Mouse (Mus musculus) intestine, embryonic 15.5 days (tissue): ENCODE results near the gene Diexf. TPM values are rescaled to one million over a fixed set of nuclear protein-coding genes. Genes with fewer than 3 reads are reported as not detected.

Source experiments
- ATAC-seq: fragments of 200-750 bp; cut with Nextera tagmentation; 2 replicates; pipeline ENCODE4 v1.8.0; 2017; ENCODE audit warnings: moderate TSS enrichment, moderate library complexity
- H3K27ac ChIP-seq: fragments of 300-500 bp; sonication (generic); 2 replicates; pipeline ENCODE4 v1.5.1; 2015; ENCODE audit warnings: mild to moderate bottlenecking, inconsistent platforms
- H3K27me3 ChIP-seq: fragments of 300-500 bp; sonication (generic); replicated peaks from 2 replicates; pipeline ENCODE4 v1.6.1; 2015; ENCODE audit warnings: inconsistent platforms
- H3K36me3 ChIP-seq: fragments of 300-500 bp; sonication (generic); 2 replicates; pipeline ENCODE4 v1.6.1; 2015; ENCODE audit warnings: inconsistent platforms
- H3K4me1 ChIP-seq: fragments of 300-500 bp; sonication (generic); replicated peaks from 2 replicates; pipeline ENCODE4 v1.6.1; 2015; ENCODE audit warnings: inconsistent platforms
- H3K4me2 ChIP-seq: fragments of 300-500 bp; sonication (generic); replicated peaks from 2 replicates; pipeline ENCODE4 v1.6.1; 2015; ENCODE audit warnings: mild to moderate bottlenecking, inconsistent platforms
- H3K4me3 ChIP-seq: fragments of 300-500 bp; sonication (generic); replicated peaks from 2 replicates; pipeline ENCODE4 v1.5.1; 2015; ENCODE audit warnings: inconsistent platforms
- H3K9ac ChIP-seq: fragments of 300-500 bp; sonication (generic); 2 replicates; pipeline ENCODE4 v1.6.1; 2015; ENCODE audit warnings: inconsistent platforms
- H3K9me3 ChIP-seq: fragments of 300-500 bp; sonication (generic); 2 replicates; pipeline ENCODE4 v1.6.1; 2016; ENCODE audit warnings: inconsistent platforms
- WGBS: fragments of 180-500 bp; shearing (Covaris S2); methylation state at CpG from one replicate; pipeline ENCODE4 v1.1.7; 2015; 5-methylcytosine and 5-hydroxymethylcytosine counted together
- polyA plus RNA-seq: library from polyadenylated mRNA; unstranded; fragments of >200 nt; fragmentation: Nextera tagmentation; extraction: Ambion mirVana; gene quantifications from 2 replicates; pipeline ENCODE4 v1.2.1, GENCODE M21; 2015

Gene Diexf
- 7.5 and 9.7 TPM in 2 replicates for polyA plus RNA-seq

- WGBS: under 1% methylated on average over 61 of the region's 61 CpGs
- no peaks in the 10 kb centered on the region for H3K27me3 ChIP-seq
- peak within 1 kb of the TSS; percentile 87 for H3K9ac ChIP-seq
- H3K4me1 ChIP-seq: peaks cover 8% of the 10 kb centered on the region; the same call in 1 of the 2 replicates
- peak; percentile 85 for ATAC-seq
- H3K4me2 ChIP-seq: peak within 1 kb of the TSS; percentile 64
- H3K9me3 ChIP-seq: no peaks in the 10 kb centered on the region
- H3K4me3 ChIP-seq: peak within 1 kb of the TSS; percentile 96
- 0 out of 2 replicates have a peak, but pooled peaks cover 4% of the 10 kb centered on the region for H3K36me3 ChIP-seq
- peak within 1 kb of the TSS; percentile 75 for H3K27ac ChIP-seq
These were observed at the start of gene Diexf for GRCm38 (mm10) chr1:193129786-193130455. TSS of gene Diexf (minus strand) at chr1:193130272.

- H3K4me1 ChIP-seq: peaks cover 24% of the 10 kb centered on the region
- no peaks in the 10 kb centered on the region for H3K36me3 ChIP-seq
- peak overlapping the region; percentile 84 for H3K27ac ChIP-seq
- peak overlapping the region; percentile 62 for H3K4me3 ChIP-seq
- no peaks in the 10 kb centered on the region for H3K27me3 ChIP-seq
- H3K9ac ChIP-seq: peak overlapping the region; percentile 77; the same call in 1 of the 2 replicates
- no peaks in the 10 kb centered on the region for H3K9me3 ChIP-seq
- peak overlapping the region; percentile 74 for H3K4me2 ChIP-seq
- 69% methylated on average over 13 of the region's 13 CpGs for WGBS
- ATAC-seq: 0 out of 2 replicates have a peak, but pooled peaks have one; percentile 2
These were observed 44.2 kb upstream of the Diexf start for GRCm38 (mm10) chr1:193174143-193174733.

- peak overlapping the region; percentile 62 for H3K4me3 ChIP-seq
- H3K27me3 ChIP-seq: no peaks in the 10 kb centered on the region
- H3K4me2 ChIP-seq: peak overlapping the region; percentile 74
- H3K9me3 ChIP-seq: no peaks in the 10 kb centered on the region
- peak overlapping the region; percentile 84 for H3K27ac ChIP-seq
- H3K36me3 ChIP-seq: no peaks in the 10 kb centered on the region
- no peak for ATAC-seq
- 16% methylated on average over 9 of the region's 9 CpGs for WGBS
- peaks cover 24% of the 10 kb centered on the region for H3K4me1 ChIP-seq
- H3K9ac ChIP-seq: peak overlapping the region; percentile 77
These were observed 43.7 kb upstream of the Diexf start for GRCm38 (mm10) chr1:193173810-193174129.

GRCm38 (mm10) chr1:193172991-193173809, 43.1 kb upstream of the Diexf start:
- under 1% methylated on average over 48 of the region's 48 CpGs for WGBS
- Histone ChIP-seq H3K4me3 (peak overlapping the region; percentile 62), H3K27me3 (no peaks in the 10 kb centered on the region), H3K9me3 (no peaks in the 10 kb centered on the region), H3K36me3 (no peaks in the 10 kb centered on the region), H3K9ac (peak overlapping the region; percentile 77), H3K27ac (peak overlapping the region; percentile 84), H3K4me1 (peaks cover 24% of the 10 kb centered on the region), H3K4me2 (peak overlapping the region; percentile 74)
- peak; percentile 97 for ATAC-seq

- Histone ChIP-seq H3K9ac (no peak overlapping the region), H3K27ac (no peak overlapping the region)
- 53% methylated on average over 2 of the region's 2 CpGs for WGBS
These were observed 39.8 kb upstream of the Diexf start for GRCm38 (mm10) chr1:193169856-193170255.

GRCm38 (mm10) chr1:193169228-193169627, 39.2 kb upstream of the Diexf start:
- Histone ChIP-seq H3K4me2 (no peak overlapping the region), H3K27ac (no peak overlapping the region), H3K9me3 (no peaks in the 10 kb centered on the region), H3K4me3 (no peak overlapping the region), H3K27me3 (no peaks in the 10 kb centered on the region), H3K9ac (no peak overlapping the region), H3K4me1 (peaks cover 16% of the 10 kb centered on the region), H3K36me3 (no peaks in the 10 kb centered on the region)
- 76% methylated on average over 7 of the region's 7 CpGs for WGBS
- no peak for ATAC-seq

More at GRCm38 (mm10) chr1:193169856-193170255, 39.8 kb upstream of the Diexf start:
- H3K27me3 ChIP-seq: no peaks in the 10 kb centered on the region
- H3K4me3 ChIP-seq: no peak overlapping the region
- H3K9me3 ChIP-seq: no peaks in the 10 kb centered on the region
- no peaks in the 10 kb centered on the region for H3K36me3 ChIP-seq
- ATAC-seq: peak; percentile 53
- H3K4me1 ChIP-seq: peaks cover 22% of the 10 kb centered on the region
- no peak overlapping the region for H3K4me2 ChIP-seq

GRCm38 (mm10) chr1:193167746-193168145, 37.7 kb upstream of the Diexf start, which contains the start of gene A130010J15Rik:
TSS of gene A130010J15Rik (plus strand) at chr1:193168046.
- Histone ChIP-seq H3K9me3 (no peaks in the 10 kb centered on the region), H3K4me3 (no peak within 1 kb of the TSS), H3K4me2 (no peak within 1 kb of the TSS), H3K4me1 (peaks cover 12% of the 10 kb centered on the region), H3K27me3 (no peaks in the 10 kb centered on the region), H3K27ac (no peak within 1 kb of the TSS), H3K9ac (no peak within 1 kb of the TSS), H3K36me3 (no peaks in the 10 kb centered on the region)
- 92% methylated on average over 3 of the region's 3 CpGs for WGBS
- ATAC-seq: no peak

GRCm38 (mm10) chr1:193160317-193161032, 30.4 kb upstream of the Diexf start:
- no peaks in the 10 kb centered on the region for H3K36me3 ChIP-seq
- peak overlapping the region; percentile 51 for H3K4me2 ChIP-seq
- no peaks in the 10 kb centered on the region for H3K27me3 ChIP-seq
- peak overlapping the region; percentile 58 for H3K27ac ChIP-seq
- H3K9me3 ChIP-seq: no peaks in the 10 kb centered on the region
- H3K9ac ChIP-seq: no peak overlapping the region
- 0 out of 2 replicates have a peak overlapping the region, but pooled peaks have one; percentile 12 for H3K4me3 ChIP-seq
- ATAC-seq: peak; percentile 90
- H3K4me1 ChIP-seq: peaks cover 13% of the 10 kb centered on the region
- WGBS: 12% methylated on average over 18 of the region's 18 CpGs

GRCm38 (mm10) chr1:193159613-193160012, 29.5 kb upstream of the Diexf start:
- peak overlapping the region; percentile 51 for H3K4me2 ChIP-seq
- H3K36me3 ChIP-seq: no peaks in the 10 kb centered on the region
- ATAC-seq: peak; percentile 16; the same call in 1 of the 2 replicates
- H3K4me1 ChIP-seq: peaks cover 13% of the 10 kb centered on the region
- H3K4me3 ChIP-seq: no peak overlapping the region
- H3K27ac ChIP-seq: peak overlapping the region; percentile 58
- no peaks in the 10 kb centered on the region for H3K9me3 ChIP-seq
- WGBS: 38% methylated on average over 1 of the region's 1 CpGs
- no peaks in the 10 kb centered on the region for H3K27me3 ChIP-seq
- H3K9ac ChIP-seq: no peak overlapping the region

- H3K4me3 ChIP-seq: no peak overlapping the region
- H3K27ac ChIP-seq: peak overlapping the region; percentile 58; the same call in 1 of the 2 replicates
- peaks cover 13% of the 10 kb centered on the region for H3K4me1 ChIP-seq
- H3K4me2 ChIP-seq: peak overlapping the region; percentile 51; the same call in 1 of the 2 replicates
- no peak overlapping the region for H3K9ac ChIP-seq
- H3K27me3 ChIP-seq: peaks cover 3% of the 10 kb centered on the region; the same call in 1 of the 2 replicates
- no peaks in the 10 kb centered on the region for H3K36me3 ChIP-seq
- 11% methylated on average over 3 of the region's 3 CpGs for WGBS
- H3K9me3 ChIP-seq: no peaks in the 10 kb centered on the region
- ATAC-seq: no peak
These were observed 29.1 kb upstream of the Diexf start for GRCm38 (mm10) chr1:193159163-193159562.

GRCm38 (mm10) chr1:193157111-193157492, 27.0 kb upstream of the Diexf start:
- Histone ChIP-seq H3K9ac (peak overlapping the region; percentile 1; the same call in 1 of the 2 replicates), H3K27ac (peak overlapping the region; percentile 77)

More at GRCm38 (mm10) chr1:193157111-193157492, 27.0 kb upstream of the Diexf start:
- ATAC-seq: no peak
- Histone ChIP-seq H3K4me1 (peaks cover 21% of the 10 kb centered on the region), H3K27me3 (peaks cover 15% of the 10 kb centered on the region), H3K36me3 (no peaks in the 10 kb centered on the region), H3K4me3 (peak overlapping the region; percentile 10), H3K4me2 (peak overlapping the region; percentile 66), H3K9me3 (no peaks in the 10 kb centered on the region)
- WGBS: 80% methylated on average over 8 of the region's 8 CpGs
